Mouse (Mus musculus) forebrain, embryonic 12.5 days (tissue): ENCODE data around the gene Ramp1. TPM values are rescaled to one million over a fixed set of nuclear protein-coding genes. Genes with fewer than 3 reads are reported as not detected.

Experiments
- ATAC-seq: fragments of 200-750 bp; cut with Nextera tagmentation; 2 replicates; pipeline ENCODE4 v1.8.0; 2017; ENCODE audit warnings: moderate TSS enrichment; ENCODE audit not compliant: low FRiP score
- H3K27ac ChIP-seq: fragments of 300-500 bp; sonication (generic); 2 replicates; pipeline ENCODE4 v1.5.1; 2016; ENCODE audit warnings: mild to moderate bottlenecking
- H3K27me3 ChIP-seq: fragments of 300-500 bp; sonication (generic); 2 replicates; pipeline ENCODE4 v1.6.1; 2016; ENCODE audit warnings: mild to moderate bottlenecking
- H3K36me3 ChIP-seq: fragments of 300-500 bp; sonication (generic); replicated peaks from 2 replicates; pipeline ENCODE4 v1.6.1; 2016; ENCODE audit warnings: mild to moderate bottlenecking
- H3K4me1 ChIP-seq: fragments of 300-500 bp; sonication (generic); 2 replicates; pipeline ENCODE4 v1.6.1; 2016
- H3K4me2 ChIP-seq: fragments of 300-500 bp; sonication (generic); 2 replicates; pipeline ENCODE4 v1.6.1; 2016; ENCODE audit warnings: mild to moderate bottlenecking, moderate library complexity
- H3K4me3 ChIP-seq: fragments of 300-500 bp; sonication (generic); replicated peaks from 2 replicates; pipeline ENCODE4 v1.5.1; 2016; ENCODE audit warnings: mild to moderate bottlenecking
- H3K9ac ChIP-seq: fragments of 300-500 bp; sonication (generic); 2 replicates; pipeline ENCODE4 v1.6.1; 2016; ENCODE audit warnings: mild to moderate bottlenecking
- H3K9me3 ChIP-seq: fragments of 300-500 bp; sonication (generic); 2 replicates; pipeline ENCODE4 v1.6.1; 2016
- WGBS: fragments of 180-500 bp; shearing (Covaris S2); methylation state at CpG from one replicate; pipeline ENCODE4 v1.1.7; 2016; 5-methylcytosine and 5-hydroxymethylcytosine counted together
- polyA plus RNA-seq: library from polyadenylated mRNA; unstranded; fragments of >200 nt; fragmentation: Nextera tagmentation; extraction: Ambion mirVana; gene quantifications from 2 replicates; pipeline ENCODE4 v1.2.1, GENCODE M21; 2016

The Ramp1 gene
- 0.10 and 0.26 TPM in 2 replicates for polyA plus RNA-seq

DNA sequence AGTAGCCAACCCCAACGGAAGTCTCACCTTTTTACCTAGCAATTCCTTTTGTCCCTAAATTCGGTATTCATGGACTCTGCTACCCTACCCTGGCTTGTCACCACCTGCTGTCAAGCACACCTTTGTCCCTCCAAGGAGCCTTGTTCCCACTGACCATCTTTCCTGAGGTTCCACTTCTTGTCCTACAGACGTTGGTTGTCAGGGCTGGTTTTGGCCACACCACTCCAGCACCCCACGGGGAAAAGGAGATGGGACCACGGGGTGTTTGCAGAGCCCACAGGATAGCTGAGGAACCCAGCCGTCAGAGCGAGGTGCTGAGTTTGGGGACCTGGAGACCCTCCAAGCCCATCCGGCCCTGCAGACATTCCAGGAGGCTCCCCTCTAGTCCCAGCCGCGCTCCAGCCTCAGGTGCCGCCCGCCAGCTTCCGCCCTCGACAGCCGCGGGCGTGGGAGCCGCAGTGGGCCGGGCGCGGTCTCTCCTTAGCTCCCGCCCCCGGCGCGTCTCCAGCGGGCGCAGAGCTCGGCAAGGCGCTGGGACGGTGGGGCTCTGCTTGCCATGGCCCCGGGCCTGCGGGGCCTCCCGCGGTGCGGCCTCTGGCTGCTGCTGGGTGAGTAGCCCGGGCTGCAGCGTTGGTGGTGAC lies at the start of gene Ramp1:
Gene Ramp1 (plus strand): TSS at position 290 of the 641 bp plus-strand sequence.
- Histone ChIP-seq H3K4me1 (peaks cover 9% of the 10 kb centered on the region), H3K27ac (no peak within 1 kb of the TSS), H3K9me3 (no peaks in the 10 kb centered on the region), H3K4me3 (peak within 1 kb of the TSS; percentile 42), H3K36me3 (no peaks in the 10 kb centered on the region), H3K4me2 (peak within 1 kb of the TSS; percentile 74), H3K27me3 (peaks cover 45% of the 10 kb centered on the region), H3K9ac (peak within 1 kb of the TSS; percentile 36)
- ATAC-seq = no peak
- WGBS = 4% methylated on average over 37 of the region's 37 CpGs

DNA sequence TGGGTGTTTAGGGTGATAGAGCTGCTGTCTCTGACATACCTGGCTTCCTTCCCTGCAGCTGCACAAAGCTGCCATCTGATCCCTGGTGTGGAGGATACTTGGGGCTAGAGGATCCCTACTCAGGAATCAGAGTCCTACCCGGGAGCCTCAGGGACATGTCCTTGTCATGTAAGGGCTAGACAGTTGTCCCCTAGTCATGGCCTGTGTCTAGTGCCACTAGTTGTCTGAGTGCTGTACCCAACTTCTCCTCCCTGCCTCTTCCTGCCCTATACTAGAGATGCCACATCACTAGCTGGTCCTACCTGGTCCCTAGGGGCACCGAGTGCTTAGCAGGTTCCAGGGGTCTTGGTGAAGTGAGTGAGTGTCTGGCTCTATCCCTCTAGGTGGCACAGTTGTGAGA lies 42.6 kb upstream of the Ramp1 start:
- no peaks in the 10 kb centered on the region for H3K9me3 ChIP-seq
- H3K4me1 ChIP-seq = no peaks in the 10 kb centered on the region
- no peak overlapping the region for H3K27ac ChIP-seq
- ATAC-seq = no peak
- H3K9ac ChIP-seq = no peak overlapping the region
- H3K4me2 ChIP-seq = no peak overlapping the region
- no peaks in the 10 kb centered on the region for H3K27me3 ChIP-seq
- 87% methylated on average over 2 of the region's 2 CpGs for WGBS
- H3K4me3 ChIP-seq = no peak overlapping the region
- H3K36me3 ChIP-seq = no peaks in the 10 kb centered on the region

DNA sequence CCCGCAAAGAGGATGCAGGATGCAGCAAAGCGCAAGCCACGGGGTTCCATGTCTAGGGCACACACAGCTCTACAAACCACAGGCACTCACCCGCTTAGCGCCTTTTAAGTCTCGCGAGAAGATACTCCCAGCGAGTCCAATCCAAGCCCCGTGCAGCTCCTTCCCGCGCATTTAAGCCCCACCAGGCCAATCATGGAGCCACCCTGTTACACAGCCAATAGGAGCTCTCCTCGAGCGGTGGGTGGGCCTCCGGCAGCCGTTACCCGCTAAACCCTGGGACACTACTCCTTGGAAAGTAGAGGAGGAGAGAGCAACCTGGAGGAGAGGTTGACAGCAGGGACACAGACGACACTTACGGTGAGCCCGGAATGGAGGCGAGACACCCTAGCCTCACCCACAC lies 34.8 kb upstream of the Ramp1 start, which contains the start of gene Rbm44:
Gene Rbm44 (plus strand): TSS at position 277 of the 400 bp plus-strand sequence.
- no peak within 1 kb of the TSS for H3K27ac ChIP-seq
- no peaks in the 10 kb centered on the region for H3K9me3 ChIP-seq
- H3K36me3 ChIP-seq = no peaks in the 10 kb centered on the region
- no peak within 1 kb of the TSS for H3K4me2 ChIP-seq
- H3K27me3 ChIP-seq = no peaks in the 10 kb centered on the region
- ATAC-seq = no peak
- H3K9ac ChIP-seq = no peak within 1 kb of the TSS
- WGBS = 77% methylated on average over 20 of the region's 20 CpGs
- H3K4me3 ChIP-seq = no peak within 1 kb of the TSS
- no peaks in the 10 kb centered on the region for H3K4me1 ChIP-seq

DNA sequence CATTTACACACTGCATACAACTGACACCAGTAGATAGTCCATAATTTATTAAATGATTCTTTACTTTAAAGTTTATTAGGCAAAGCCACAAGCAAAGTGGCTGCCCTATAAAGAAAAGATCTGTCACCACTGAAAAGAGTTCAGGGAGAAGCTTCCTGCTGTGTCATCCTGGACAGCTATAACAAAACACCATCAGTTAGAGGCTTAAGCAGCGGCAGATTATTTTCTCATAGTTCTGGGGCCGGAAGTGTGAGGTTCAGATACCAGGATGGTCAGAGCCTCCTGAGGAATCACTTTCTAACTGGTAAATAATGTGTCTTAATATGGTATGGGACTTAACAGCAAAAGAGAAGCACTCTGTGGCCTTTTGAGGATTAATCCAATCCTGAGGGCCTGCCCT lies 28.1 kb upstream of the Ramp1 start:
- WGBS = 65% methylated on average over 2 of the region's 2 CpGs
- Histone ChIP-seq H3K9ac (no peak overlapping the region), H3K4me3 (no peak overlapping the region), H3K27me3 (no peaks in the 10 kb centered on the region), H3K4me1 (no peaks in the 10 kb centered on the region), H3K27ac (no peak overlapping the region), H3K9me3 (no peaks in the 10 kb centered on the region), H3K4me2 (no peak overlapping the region), H3K36me3 (no peaks in the 10 kb centered on the region)
- no peak for ATAC-seq

DNA sequence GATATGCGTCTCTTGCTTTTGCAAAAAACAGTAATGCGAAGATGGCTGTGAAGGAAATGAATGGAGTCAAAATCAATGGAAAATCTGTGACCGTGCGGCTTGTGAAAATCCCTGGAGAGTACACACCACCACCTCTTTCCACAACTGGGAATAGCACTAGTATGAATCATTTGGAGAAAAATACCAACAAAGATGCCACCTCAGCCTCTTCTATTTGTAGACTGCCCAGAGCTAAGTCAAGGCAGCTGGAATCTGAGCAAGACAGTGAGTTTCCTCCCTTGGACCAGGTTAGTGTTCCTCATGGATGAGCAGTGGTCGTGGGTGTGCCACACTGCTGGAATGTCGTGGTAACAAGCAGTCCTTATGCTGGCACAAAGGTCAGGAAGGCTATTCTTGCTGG lies 12.8 kb upstream of the Ramp1 start:
- H3K9me3 ChIP-seq = no peaks in the 10 kb centered on the region
- WGBS = 80% methylated on average over 6 of the region's 6 CpGs
- H3K27me3 ChIP-seq = no peaks in the 10 kb centered on the region
- H3K4me2 ChIP-seq = no peak overlapping the region
- no peak for ATAC-seq
- no peaks in the 10 kb centered on the region for H3K36me3 ChIP-seq
- H3K4me3 ChIP-seq = no peak overlapping the region
- no peak overlapping the region for H3K27ac ChIP-seq
- H3K4me1 ChIP-seq = no peaks in the 10 kb centered on the region
- no peak overlapping the region for H3K9ac ChIP-seq

DNA sequence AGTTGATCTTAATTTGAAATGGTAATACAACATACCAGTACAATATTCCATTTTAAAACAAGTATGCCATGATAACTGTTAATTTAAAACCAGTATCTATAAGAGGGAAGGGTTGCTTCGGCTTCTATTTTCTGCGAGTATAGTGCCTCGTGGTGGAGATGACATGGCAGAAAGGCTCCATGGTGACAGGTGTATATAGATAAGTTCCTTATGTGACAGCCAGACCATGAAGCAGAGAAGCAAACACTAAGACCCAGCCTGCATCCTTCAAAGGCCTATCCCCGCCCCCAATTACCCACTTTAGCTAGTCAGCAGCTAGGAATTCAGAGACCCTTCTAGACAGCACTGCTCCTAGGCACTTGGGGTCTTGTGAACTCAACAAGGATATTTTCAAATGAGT lies 10.5 kb upstream of the Ramp1 start:
- H3K4me2 ChIP-seq = no peak overlapping the region
- no peak overlapping the region for H3K9ac ChIP-seq
- 82% methylated on average over 4 of the region's 4 CpGs for WGBS
- H3K4me1 ChIP-seq = no peaks in the 10 kb centered on the region
- H3K27ac ChIP-seq = no peak overlapping the region
- no peak overlapping the region for H3K4me3 ChIP-seq
- H3K27me3 ChIP-seq = no peaks in the 10 kb centered on the region
- no peaks in the 10 kb centered on the region for H3K9me3 ChIP-seq
- H3K36me3 ChIP-seq = no peaks in the 10 kb centered on the region
- ATAC-seq = no peak

DNA sequence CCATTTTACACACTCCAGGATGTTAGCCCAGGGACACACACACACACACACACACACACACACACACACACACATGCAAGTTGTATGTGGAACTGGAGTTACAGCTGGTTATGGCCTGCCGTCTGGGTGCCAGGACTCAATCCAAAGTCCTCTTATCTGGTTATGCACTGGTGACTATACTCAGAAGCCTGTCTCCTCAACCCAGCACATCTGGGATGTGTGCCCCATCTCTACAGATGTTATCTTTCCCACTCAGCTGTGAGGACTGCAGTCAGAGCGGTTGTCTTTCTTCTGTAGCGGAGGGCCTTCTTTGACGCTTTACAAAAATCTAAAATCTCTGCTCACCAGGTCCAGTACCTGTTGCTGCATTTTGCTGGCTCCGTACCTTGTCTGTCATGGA lies 4.8 kb upstream of the Ramp1 start:
- Histone ChIP-seq H3K4me1 (peaks cover 5% of the 10 kb centered on the region), H3K9ac (no peak overlapping the region), H3K36me3 (no peaks in the 10 kb centered on the region), H3K27me3 (peaks cover 18% of the 10 kb centered on the region), H3K4me2 (no peak overlapping the region), H3K27ac (no peak overlapping the region), H3K9me3 (no peaks in the 10 kb centered on the region), H3K4me3 (no peak overlapping the region)
- ATAC-seq = no peak
- 95% methylated on average over 5 of the region's 5 CpGs for WGBS

DNA sequence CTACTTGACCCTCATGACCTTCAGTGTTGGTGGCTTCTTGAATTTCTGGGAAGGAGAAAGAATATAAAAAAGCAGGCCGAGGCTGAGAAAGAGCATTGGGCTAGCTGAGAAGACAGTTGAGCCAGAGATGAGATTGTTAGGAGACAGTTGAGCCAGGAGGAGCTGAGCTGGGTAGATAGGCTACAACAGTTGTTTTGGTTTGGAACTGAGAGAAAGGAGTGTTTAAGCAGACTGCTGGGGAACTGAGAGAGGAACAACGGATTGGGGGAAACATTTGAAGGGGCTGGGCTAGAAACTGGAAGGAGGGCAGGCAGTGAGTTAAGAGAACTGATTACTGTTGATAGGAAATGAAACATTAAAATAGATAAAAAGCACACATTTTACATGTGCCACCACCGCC lies 3.6 kb upstream of the Ramp1 start:
- Histone ChIP-seq H3K4me3 (no peak overlapping the region), H3K36me3 (no peaks in the 10 kb centered on the region), H3K9me3 (no peaks in the 10 kb centered on the region), H3K27ac (no peak overlapping the region), H3K4me2 (no peak overlapping the region), H3K4me1 (peaks cover 9% of the 10 kb centered on the region), H3K9ac (no peak overlapping the region), H3K27me3 (peaks cover 30% of the 10 kb centered on the region)
- no peak for ATAC-seq
- WGBS = 69% methylated on average over 3 of the region's 3 CpGs

DNA sequence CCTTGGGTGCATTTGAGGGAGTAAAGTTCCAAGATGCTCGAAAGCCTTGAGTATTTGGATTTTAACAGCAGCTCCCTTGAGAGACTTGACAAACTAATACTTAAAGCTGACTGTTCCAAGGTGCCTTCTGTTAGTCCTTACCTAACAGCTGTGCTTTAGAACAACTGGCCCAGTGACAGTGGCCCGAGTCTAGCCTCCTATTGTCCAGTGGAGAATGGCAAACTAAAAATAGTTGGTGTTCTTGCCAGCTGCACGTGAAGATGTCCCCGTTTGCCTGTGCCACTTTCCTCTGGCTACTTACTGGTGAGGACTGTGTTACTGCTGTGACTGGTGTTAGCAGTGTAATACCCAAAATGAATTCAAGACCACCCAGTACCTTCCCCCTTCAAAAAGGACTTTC lies 2.8 kb upstream of the Ramp1 start:
- Histone ChIP-seq H3K4me1 (peaks cover 9% of the 10 kb centered on the region), H3K4me2 (no peak overlapping the region), H3K9ac (no peak overlapping the region), H3K27me3 (peaks cover 39% of the 10 kb centered on the region), H3K9me3 (no peaks in the 10 kb centered on the region), H3K27ac (no peak overlapping the region), H3K4me3 (no peak overlapping the region), H3K36me3 (no peaks in the 10 kb centered on the region)
- ATAC-seq = no peak
- WGBS = 81% methylated on average over 4 of the region's 4 CpGs

DNA sequence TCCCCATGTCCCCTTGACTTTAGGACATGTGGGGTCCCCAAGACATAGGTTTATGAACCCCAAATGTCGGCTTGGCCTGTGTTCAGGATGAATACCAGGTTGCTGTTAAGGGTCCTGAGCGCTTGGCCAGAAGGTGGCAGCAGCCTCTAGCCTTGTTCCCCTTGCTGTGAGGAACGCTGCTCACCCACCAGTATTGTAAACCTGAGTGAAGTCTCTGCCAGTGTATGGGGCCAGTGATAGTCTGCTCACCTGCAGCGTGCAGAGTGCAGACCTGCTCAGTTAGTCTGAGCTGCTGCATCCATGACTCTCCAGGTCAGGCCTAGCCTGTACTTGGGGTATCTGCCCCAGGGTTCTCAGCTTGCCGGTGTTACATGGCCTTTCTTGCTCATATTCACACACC lies 536 bp upstream of the Ramp1 start:
- peaks cover 45% of the 10 kb centered on the region for H3K27me3 ChIP-seq
- ATAC-seq = no peak
- H3K4me2 ChIP-seq = no peak overlapping the region
- WGBS = 36% methylated on average over 5 of the region's 5 CpGs
- no peak overlapping the region for H3K4me3 ChIP-seq
- no peak overlapping the region for H3K9ac ChIP-seq
- H3K9me3 ChIP-seq = no peaks in the 10 kb centered on the region
- peaks cover 9% of the 10 kb centered on the region for H3K4me1 ChIP-seq
- H3K27ac ChIP-seq = no peak overlapping the region
- H3K36me3 ChIP-seq = no peaks in the 10 kb centered on the region

DNA sequence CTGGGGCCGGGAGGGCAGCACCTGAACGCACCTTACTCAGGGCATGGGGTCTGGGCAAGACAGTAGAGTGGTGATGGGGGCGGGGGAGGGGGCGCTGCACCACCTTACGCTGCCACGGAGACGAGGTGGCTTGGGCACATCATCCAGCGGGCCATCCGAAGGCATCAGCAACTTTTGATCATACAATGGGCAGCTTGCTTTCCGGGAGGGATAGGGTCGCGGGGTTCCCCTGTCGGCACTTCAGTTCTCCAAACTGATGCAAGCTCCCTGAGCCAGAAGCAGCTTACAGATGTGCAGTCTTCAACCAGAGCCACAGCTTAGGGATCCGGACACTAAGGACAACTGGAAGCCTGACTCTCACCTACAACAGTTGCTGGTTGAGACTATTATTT lies 548 bp downstream of the Ramp1 start:
- no peak for ATAC-seq
- H3K9ac ChIP-seq = peak overlapping the region; percentile 36; the same call in 1 of the 2 replicates
- WGBS = 7% methylated on average over 14 of the region's 14 CpGs
- H3K4me2 ChIP-seq = peak overlapping the region; percentile 74
- H3K4me1 ChIP-seq = peaks cover 9% of the 10 kb centered on the region
- no peak overlapping the region for H3K27ac ChIP-seq
- H3K4me3 ChIP-seq = peak overlapping the region; percentile 42
- peaks cover 45% of the 10 kb centered on the region for H3K27me3 ChIP-seq
- no peaks in the 10 kb centered on the region for H3K36me3 ChIP-seq
- no peaks in the 10 kb centered on the region for H3K9me3 ChIP-seq

DNA sequence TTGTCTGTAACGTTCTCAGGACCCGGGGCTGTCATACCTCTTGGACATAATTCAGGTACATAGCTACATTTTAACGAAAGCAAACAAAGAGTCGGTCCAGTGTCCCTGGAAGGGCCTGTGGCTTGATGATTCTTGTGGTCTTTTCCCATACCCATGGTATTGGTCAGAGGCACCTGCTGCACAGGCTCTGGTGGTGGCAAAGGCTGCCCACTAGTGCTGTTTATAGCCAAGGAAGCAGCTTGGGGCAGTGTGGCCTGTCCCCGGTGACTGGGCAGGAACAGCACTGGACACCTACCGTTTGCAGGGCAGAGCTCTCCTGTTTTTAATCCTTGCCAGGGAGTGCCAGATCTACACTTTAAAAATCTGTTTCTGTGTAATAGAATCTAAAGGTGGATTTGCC lies 1.1 kb downstream of the Ramp1 start:
- Histone ChIP-seq H3K27me3 (peaks cover 45% of the 10 kb centered on the region), H3K4me2 (no peak overlapping the region)
- 74% methylated on average over 6 of the region's 6 CpGs for WGBS

DNA sequence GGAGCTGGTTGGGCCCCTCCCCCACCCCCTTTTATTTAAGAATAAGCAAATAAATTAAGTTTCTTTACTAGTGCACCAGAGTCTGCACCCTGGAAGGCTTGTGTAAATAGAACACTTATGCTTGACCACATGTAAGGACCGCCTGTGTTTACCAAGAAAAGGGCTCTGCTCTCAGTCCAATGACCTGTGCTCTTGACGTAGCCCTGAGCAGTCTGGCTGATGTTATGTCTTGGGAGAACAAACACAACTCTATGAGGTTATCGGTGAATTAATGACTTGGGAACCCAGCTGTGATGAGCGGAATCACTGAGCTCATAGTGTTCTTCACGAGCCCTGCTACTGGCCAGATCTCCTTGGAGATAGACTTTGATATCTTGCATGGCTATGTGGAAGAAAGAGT lies 1.6 kb downstream of the Ramp1 start:
- WGBS = 64% methylated on average over 5 of the region's 5 CpGs
- Histone ChIP-seq H3K36me3 (no peaks in the 10 kb centered on the region), H3K9ac (no peak overlapping the region), H3K27ac (no peak overlapping the region), H3K4me1 (peaks cover 9% of the 10 kb centered on the region), H3K27me3 (peaks cover 45% of the 10 kb centered on the region), H3K4me2 (no peak overlapping the region), H3K4me3 (no peak overlapping the region), H3K9me3 (no peaks in the 10 kb centered on the region)
- no peak for ATAC-seq

More for the DNA sequence above, 1.1 kb downstream of the Ramp1 start:
- Histone ChIP-seq H3K9ac (no peak overlapping the region), H3K4me3 (no peak overlapping the region), H3K9me3 (no peaks in the 10 kb centered on the region), H3K27ac (no peak overlapping the region), H3K36me3 (no peaks in the 10 kb centered on the region), H3K4me1 (peaks cover 9% of the 10 kb centered on the region)
- ATAC-seq = no peak
